Mouse (Mus musculus): ENCODE data around the gene Prl2c1.
"Not testable (repeated sequence)": the region's sequence is repeated elsewhere in the genome, so short reads cannot be mapped to it uniquely, and the experiment has no call there.

Prl2c1 gene

GRCm38 (mm10) chr13:27849042-27849441 lies at the start of gene Prl2c1:
Prl2c1 (plus strand) TSS chr13:27849342.
- no peak for DNase-seq

GRCm38 (mm10) chr13:27801354-27801753 lies 47.8 kb upstream of the Prl2c1 start, which contains the start of gene Prl2a1:
Prl2a1 (plus strand) TSS chr13:27801654.
- no peak for DNase-seq

GRCm38 (mm10) chr13:27802765-27803164 lies 46.4 kb upstream of the Prl2c1 start:
- DNase-seq, result no peak

DNA sequence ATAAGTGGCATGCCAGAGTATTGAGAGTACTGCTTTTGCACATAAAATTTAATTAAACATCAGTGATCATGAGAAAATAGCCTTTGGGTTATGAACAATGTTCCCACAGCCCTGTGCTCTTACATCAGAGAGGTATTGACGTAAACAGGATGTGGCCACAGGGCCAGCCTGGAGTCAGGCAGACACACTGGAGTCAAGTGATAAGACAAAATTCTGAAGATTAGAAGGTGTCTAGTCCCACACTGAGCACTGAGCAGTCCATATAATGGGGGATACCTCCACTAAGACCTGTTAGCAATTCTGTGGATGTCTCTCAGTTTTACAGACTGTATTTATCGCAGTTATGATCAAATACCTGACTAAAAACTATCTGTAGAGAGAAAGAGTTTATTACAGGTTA lies 55.1 kb downstream of the Prl2c1 start:
- not testable (repeated sequence) for DNase-seq

All from cerebellum, postnatal 14 days (tissue).